Mouse (Mus musculus) common myeloid progenitor, adult 5-6 weeks (primary cell): ENCODE data around the gene Theg. TPM values are rescaled to one million over a fixed set of nuclear protein-coding genes. Genes with fewer than 3 reads are reported as not detected.

Experiments
- total RNA-seq: library from RNA; stranded (forward); fragments of 200-1000, 187-1606 nt; gene quantifications from 2 replicates; pipeline ENCODE4 v1.2.3, GENCODE M21; 2017

Gene Theg
- total RNA-seq, 1 experiment from 2014 or later: not detected

Other genes with a start within 250 kb of the Theg start
- gene Vmn2r82, start 230.8 kb downstream of the Theg start, total RNA-seq: not detected in 2 replicates
- gene Vmn2r83, start 118.6 kb downstream of the Theg start, total RNA-seq: not detected in 2 replicates
- gene Plpp2, start 53.5 kb downstream of the Theg start, total RNA-seq: 4.1 and 4.7 TPM in 2 replicates
- 13.6 and 18.3 TPM in 2 replicates for gene Mier2, start 32.1 kb downstream of the Theg start, total RNA-seq
- not detected in 2 replicates for gene C2cd4c, start 26.7 kb upstream of the Theg start, total RNA-seq
- gene Shc2, start 50.6 kb upstream of the Theg start, total RNA-seq: not detected in 2 replicates
- gene Odf3l2, start 58.4 kb upstream of the Theg start, total RNA-seq: not detected in 2 replicates
- gene Madcam1, start 77.2 kb upstream of the Theg start, total RNA-seq: not detected in 2 replicates
- 5.3 and 9.9 TPM in 2 replicates for gene Tpgs1, start 82.0 kb upstream of the Theg start, total RNA-seq
- gene Cdc34, start 94.9 kb upstream of the Theg start, total RNA-seq: 109 and 113 TPM in 2 replicates
- gene Gzmm, start 101.7 kb upstream of the Theg start, total RNA-seq: 0.96 and 1.6 TPM in 2 replicates
- 283 and 298 TPM in 2 replicates for gene Bsg, start 117.2 kb upstream of the Theg start, total RNA-seq
- gene Hcn2, start 129.3 kb upstream of the Theg start, total RNA-seq: not detected in 2 replicates
- gene Polrmt, start 159.2 kb upstream of the Theg start, total RNA-seq: 10.3 and 16.1 TPM in 2 replicates
- not detected in 2 replicates for gene Fgf22, start 167.7 kb upstream of the Theg start, total RNA-seq
- gene Rnf126, start 179.6 kb upstream of the Theg start, total RNA-seq: 12.9 and 21.0 TPM in 2 replicates
- 0.19 and 0.50 TPM in 2 replicates for gene Fstl3, start 189.9 kb upstream of the Theg start, total RNA-seq
- gene Prss57, start 203.6 kb upstream of the Theg start, total RNA-seq: 9.4 and 16.3 TPM in 2 replicates
- 21.8 and 24.8 TPM in 2 replicates for gene Palm, start 206.2 kb upstream of the Theg start, total RNA-seq
- gene Misp, start 233.7 kb upstream of the Theg start, total RNA-seq: not detected in 2 replicates